Mouse (Mus musculus): ENCODE results near the gene Nelfb. TPM values are rescaled to one million over a fixed set of nuclear protein-coding genes. Genes with fewer than 3 reads are reported as not detected.

Gene Nelfb
- polyA plus RNA-seq, 1 experiment from 2014 or later = 126 TPM

- Histone ChIP-seq H3K4me2 (no peak overlapping the region), H3K4me1 (peaks cover 25% of the 10 kb centered on the region), H3K9me3 (no peaks in the 10 kb centered on the region), H3K27ac (no peak overlapping the region), H3K27me3 (replicated peaks) (no peaks in the 10 kb centered on the region), H3K36me3 (replicated peaks) (no peaks in the 10 kb centered on the region), H3K9ac (no peak overlapping the region), H3K4me3 (no peak overlapping the region)
- 72% methylated on average over 23 of the region's 23 CpGs for WGBS
- no peak for ATAC-seq (replicated peaks)
These were observed 2.1 kb upstream of the Nelfb start for GRCm38 (mm10) chr2:25213266-25213865.

- peaks cover 36% of the 10 kb centered on the region for H3K4me1 ChIP-seq
- peak overlapping the region; percentile 83 for H3K4me2 ChIP-seq
- H3K9ac ChIP-seq = peak overlapping the region; percentile 80
- ATAC-seq (replicated peaks) = peak; percentile 59
- H3K27me3 ChIP-seq (replicated peaks) = no peaks in the 10 kb centered on the region
- H3K4me3 ChIP-seq = peak overlapping the region; percentile 80
- no peaks in the 10 kb centered on the region; the same call in 1 of the 2 replicates for H3K36me3 ChIP-seq (replicated peaks)
- WGBS = under 1% methylated on average over 24 of the region's 24 CpGs
- H3K27ac ChIP-seq = peak overlapping the region; percentile 92
- no peaks in the 10 kb centered on the region for H3K9me3 ChIP-seq
These were observed 603 bp downstream of the Nelfb start for GRCm38 (mm10) chr2:25210686-25211085.

DNA sequence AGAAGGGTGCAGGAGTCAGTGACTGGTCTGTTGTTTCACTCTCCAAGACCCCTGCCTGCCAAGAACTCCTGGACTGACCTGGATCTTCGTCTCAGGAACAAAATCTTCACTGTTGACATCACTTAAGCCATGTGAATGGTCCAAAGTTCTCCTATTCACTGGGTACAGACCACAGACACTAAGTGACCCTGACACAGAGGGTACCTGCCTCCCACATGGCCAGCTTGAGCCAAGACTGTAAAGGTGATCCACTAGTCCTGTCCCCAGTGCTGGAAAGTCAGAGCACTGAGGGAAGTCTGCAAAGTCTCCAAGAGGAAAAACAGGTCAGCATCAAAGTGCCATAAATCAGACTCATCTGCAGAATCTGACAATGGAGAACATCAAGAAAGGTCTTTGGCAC, 3.7 kb downstream of the Nelfb start:
- Histone ChIP-seq H3K27ac (no peak overlapping the region), H3K36me3 (replicated peaks) (peaks cover 20% of the 10 kb centered on the region; the same call in 1 of the 2 replicates), H3K9ac (no peak overlapping the region), H3K4me3 (no peak overlapping the region), H3K4me2 (no peak overlapping the region), H3K4me1 (peaks cover 36% of the 10 kb centered on the region), H3K27me3 (replicated peaks) (no peaks in the 10 kb centered on the region), H3K9me3 (no peaks in the 10 kb centered on the region)
- no peak for ATAC-seq (replicated peaks)
- 78% methylated on average over 1 of the region's 1 CpGs for WGBS

- Histone ChIP-seq H3K27ac (no peak overlapping the region), H3K4me1 (peaks cover 14% of the 10 kb centered on the region), H3K9me3 (no peaks in the 10 kb centered on the region), H3K27me3 (replicated peaks) (no peaks in the 10 kb centered on the region), H3K9ac (no peak overlapping the region), H3K4me3 (no peak overlapping the region), H3K4me2 (no peak overlapping the region), H3K36me3 (replicated peaks) (peaks cover 48% of the 10 kb centered on the region)
- ATAC-seq (replicated peaks) = no peak
- 68% methylated on average over 4 of the region's 4 CpGs for WGBS
These were observed 7.6 kb downstream of the Nelfb start for GRCm38 (mm10) chr2:25203631-25204214.

DNA sequence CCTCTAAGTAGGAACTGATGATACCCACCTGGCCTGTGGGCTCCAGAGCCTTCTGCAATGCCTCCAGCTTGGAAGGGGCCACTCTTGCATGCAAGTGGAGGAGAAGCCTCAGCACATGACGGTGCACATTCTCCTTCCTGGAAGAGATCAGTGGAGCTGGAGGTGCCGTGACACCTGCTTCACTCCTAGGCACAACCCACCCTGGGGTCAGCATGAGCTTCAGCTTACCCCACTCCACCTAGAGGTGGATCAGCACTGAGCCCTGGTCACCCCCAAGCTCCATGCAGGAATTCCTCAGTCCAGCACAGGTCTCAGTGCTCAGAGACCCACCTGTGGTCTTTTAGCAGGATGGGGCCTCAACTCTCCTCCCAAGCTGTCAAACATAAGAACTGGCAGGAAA, 10.7 kb downstream of the Nelfb start:
- Histone ChIP-seq H3K4me1 (no peaks in the 10 kb centered on the region), H3K4me2 (no peak overlapping the region), H3K9me3 (no peaks in the 10 kb centered on the region), H3K4me3 (no peak overlapping the region), H3K36me3 (replicated peaks) (peaks cover 48% of the 10 kb centered on the region), H3K9ac (no peak overlapping the region), H3K27me3 (replicated peaks) (peaks cover 16% of the 10 kb centered on the region), H3K27ac (no peak overlapping the region)
- 98% methylated on average over 2 of the region's 2 CpGs for WGBS
- ATAC-seq (replicated peaks) = no peak

DNA sequence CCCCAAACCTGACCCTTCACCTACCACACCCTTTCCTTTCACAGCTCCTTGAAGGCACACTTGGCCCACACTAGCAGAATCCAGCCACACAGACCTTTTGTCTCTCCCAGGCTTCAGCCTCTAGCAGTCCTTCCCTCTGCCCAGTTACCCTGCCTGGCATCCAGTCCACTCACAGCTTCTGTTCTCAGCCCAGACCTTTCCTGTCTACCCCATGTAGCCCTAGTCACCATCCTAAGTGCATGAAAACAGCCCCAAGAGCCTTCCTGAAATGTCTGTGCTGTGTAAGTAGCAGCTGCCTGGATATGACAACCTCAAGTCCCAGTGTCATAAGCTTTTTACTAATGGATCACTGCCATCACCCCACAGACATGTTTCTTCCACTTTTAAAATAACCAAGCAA, 13.3 kb downstream of the Nelfb start:
- no peak overlapping the region for H3K4me2 ChIP-seq

DNA sequence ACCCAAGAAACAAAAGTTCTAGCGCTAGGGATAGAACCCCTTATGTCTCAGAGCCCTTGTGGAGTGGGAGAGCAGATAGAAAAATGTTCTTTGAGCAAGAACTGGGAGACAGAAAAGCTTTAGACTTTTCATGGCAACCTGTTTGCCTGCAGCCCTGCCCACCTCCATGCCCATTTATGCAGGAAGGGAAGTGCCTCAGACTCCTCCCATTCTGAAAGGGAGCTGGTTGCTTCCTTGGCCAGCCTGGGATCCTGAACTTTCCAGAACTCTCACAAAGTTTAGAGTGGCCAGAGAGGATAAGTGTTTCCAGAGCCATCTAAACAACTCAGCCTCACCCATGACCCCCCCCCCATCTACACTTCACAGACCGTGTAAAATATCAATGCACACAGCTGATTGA, 14.1 kb downstream of the Nelfb start:
- H3K9ac ChIP-seq = no peak overlapping the region
- 23% methylated on average over 2 of the region's 2 CpGs for WGBS
- H3K27me3 ChIP-seq (replicated peaks) = peaks cover 29% of the 10 kb centered on the region
- no peak for ATAC-seq (replicated peaks)
- no peak overlapping the region for H3K27ac ChIP-seq
- H3K4me2 ChIP-seq = no peak overlapping the region
- 0 out of 2 replicates have a peak, but pooled peaks cover 5% of the 10 kb centered on the region for H3K4me1 ChIP-seq
- H3K9me3 ChIP-seq = no peaks in the 10 kb centered on the region
- no peak overlapping the region for H3K4me3 ChIP-seq
- peaks cover 24% of the 10 kb centered on the region for H3K36me3 ChIP-seq (replicated peaks)

More for the DNA sequence above, 13.3 kb downstream of the Nelfb start:
- Histone ChIP-seq H3K27ac (no peak overlapping the region), H3K4me3 (no peak overlapping the region), H3K4me1 (0 out of 2 replicates have a peak, but pooled peaks cover 5% of the 10 kb centered on the region), H3K27me3 (replicated peaks) (peaks cover 29% of the 10 kb centered on the region), H3K9ac (no peak overlapping the region), H3K36me3 (replicated peaks) (peaks cover 31% of the 10 kb centered on the region), H3K9me3 (no peaks in the 10 kb centered on the region)
- ATAC-seq (replicated peaks) = no peak

DNA sequence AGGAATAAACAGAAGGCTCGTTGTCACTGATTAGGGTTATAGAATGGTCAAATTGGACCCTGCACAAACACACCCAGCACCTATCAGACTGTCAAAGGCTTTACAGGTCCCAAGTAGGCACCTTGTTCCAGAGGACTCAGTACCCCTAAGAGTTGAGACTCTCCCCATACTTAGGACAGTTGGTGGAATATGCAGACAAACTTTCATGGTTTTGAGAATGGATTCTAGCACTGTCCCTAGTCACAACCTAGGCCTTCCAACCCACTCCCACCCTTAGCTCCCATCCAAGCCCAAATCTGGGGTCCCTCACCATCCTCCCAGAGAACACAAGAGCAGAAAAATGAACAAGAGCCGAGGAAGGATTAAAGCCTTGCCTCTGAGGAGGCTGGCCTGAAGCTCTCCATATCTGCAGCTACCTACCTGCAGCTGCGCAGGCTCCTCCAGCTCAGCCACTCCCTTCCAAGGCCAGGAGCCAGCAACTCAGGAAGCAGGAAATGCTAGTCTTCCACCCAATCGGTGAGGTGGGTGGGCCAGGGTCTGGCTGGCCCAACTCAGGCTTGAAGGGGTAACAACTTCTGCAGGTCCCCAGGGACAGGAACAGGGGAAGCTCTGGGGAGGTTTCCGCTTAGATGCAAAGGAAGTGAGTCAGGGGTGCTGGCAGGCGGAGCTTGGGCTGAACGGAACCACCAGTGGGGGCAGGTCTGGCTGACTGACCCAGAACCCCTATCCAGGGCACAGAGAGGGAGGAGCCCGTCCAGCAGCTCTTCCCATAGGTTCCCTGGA, 14.9 kb downstream of the Nelfb start, which contains the start of gene Tor4a:
Gene Tor4a, minus strand, starts transcription at position 715 of the 783 bp plus-strand sequence.
- 0 out of 2 replicates have a peak, but pooled peaks cover 5% of the 10 kb centered on the region for H3K4me1 ChIP-seq
- H3K9ac ChIP-seq = no peak within 1 kb of the TSS
- H3K4me3 ChIP-seq = no peak within 1 kb of the TSS
- peaks cover 22% of the 10 kb centered on the region for H3K36me3 ChIP-seq (replicated peaks)
- no peak; the same call in 1 of the 2 replicates for ATAC-seq (replicated peaks)
- H3K27ac ChIP-seq = no peak within 1 kb of the TSS
- no peaks in the 10 kb centered on the region for H3K9me3 ChIP-seq
- WGBS = 13% methylated on average over 8 of the region's 8 CpGs
- H3K4me2 ChIP-seq = peak within 1 kb of the TSS; percentile 24; the same call in 1 of the 2 replicates
- peaks cover 29% of the 10 kb centered on the region for H3K27me3 ChIP-seq (replicated peaks)

DNA sequence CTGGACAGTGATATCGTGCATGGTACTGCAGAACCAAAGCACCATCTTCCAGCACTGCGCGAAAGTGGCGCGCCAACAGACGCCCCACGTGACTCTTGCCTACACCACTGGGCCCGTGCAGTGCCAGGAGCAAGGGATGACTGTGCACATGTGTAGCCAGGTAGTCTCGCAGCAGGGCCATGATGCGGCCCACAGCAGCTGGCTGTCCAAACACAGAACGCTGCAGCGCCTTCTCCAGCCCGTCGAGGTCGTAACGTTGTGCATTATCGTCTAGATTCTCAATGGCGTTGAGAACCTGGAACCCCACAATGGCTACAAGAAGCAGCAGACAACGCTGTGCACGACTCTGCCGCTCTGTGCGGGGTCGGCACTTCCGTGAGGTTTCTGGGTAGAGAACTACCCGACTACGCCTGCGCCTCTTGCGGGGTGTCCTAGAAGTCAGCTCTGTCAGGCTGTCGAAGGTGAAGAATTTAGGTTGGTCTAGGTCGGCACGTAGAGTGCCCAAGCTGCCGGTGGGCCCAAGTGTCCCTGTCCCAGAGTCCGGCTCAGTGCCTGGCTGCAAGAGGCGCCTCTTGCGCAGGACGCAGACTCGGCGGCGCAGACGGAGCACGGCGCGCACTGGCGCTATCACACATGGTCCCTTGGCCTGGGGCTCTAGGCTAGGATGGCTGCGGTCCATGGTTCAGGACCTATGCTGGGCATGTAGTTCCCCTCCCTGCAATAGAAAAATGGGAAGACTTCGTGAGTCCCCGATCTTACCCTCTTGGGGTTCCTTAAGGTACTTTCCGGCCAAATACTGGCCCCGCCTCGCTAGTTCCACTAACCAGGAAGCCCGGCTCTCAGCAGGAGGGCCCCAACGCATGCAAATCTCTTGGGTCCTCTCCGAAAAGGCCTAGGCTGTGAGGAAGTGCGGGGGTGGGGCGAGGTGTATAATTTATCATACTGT, 15.8 kb downstream of the Nelfb start:
- Histone ChIP-seq H3K9me3 (no peaks in the 10 kb centered on the region), H3K27me3 (replicated peaks) (peaks cover 29% of the 10 kb centered on the region), H3K36me3 (replicated peaks) (peaks cover 13% of the 10 kb centered on the region), H3K27ac (no peak overlapping the region), H3K4me3 (no peak overlapping the region), H3K4me1 (0 out of 2 replicates have a peak, but pooled peaks cover 5% of the 10 kb centered on the region), H3K4me2 (peak overlapping the region; percentile 24; the same call in 1 of the 2 replicates), H3K9ac (no peak overlapping the region)
- 19% methylated on average over 55 of the region's 55 CpGs for WGBS
- ATAC-seq (replicated peaks) = no peak

- no peak overlapping the region for H3K4me3 ChIP-seq
- no peak for ATAC-seq (replicated peaks)
- H3K4me1 ChIP-seq = 0 out of 2 replicates have a peak, but pooled peaks cover 5% of the 10 kb centered on the region
- peaks cover 4% of the 10 kb centered on the region for H3K36me3 ChIP-seq (replicated peaks)
- no peak overlapping the region for H3K27ac ChIP-seq
- peaks cover 29% of the 10 kb centered on the region for H3K27me3 ChIP-seq (replicated peaks)
- H3K9me3 ChIP-seq = no peaks in the 10 kb centered on the region
- no peak overlapping the region for H3K4me2 ChIP-seq
- H3K9ac ChIP-seq = no peak overlapping the region
- WGBS = 87% methylated on average over 17 of the region's 17 CpGs
These were observed 16.7 kb downstream of the Nelfb start for GRCm38 (mm10) chr2:25194486-25195171.

- H3K36me3 ChIP-seq (replicated peaks) = peaks cover 2% of the 10 kb centered on the region; the same call in 1 of the 2 replicates
- no peak overlapping the region for H3K4me3 ChIP-seq
- no peak for ATAC-seq (replicated peaks)
- H3K4me2 ChIP-seq = no peak overlapping the region
- WGBS = 76% methylated on average over 5 of the region's 5 CpGs
- no peak overlapping the region for H3K27ac ChIP-seq
- no peak overlapping the region for H3K9ac ChIP-seq
- H3K27me3 ChIP-seq (replicated peaks) = peaks cover 29% of the 10 kb centered on the region
- H3K4me1 ChIP-seq = 0 out of 2 replicates have a peak, but pooled peaks cover 5% of the 10 kb centered on the region
- no peaks in the 10 kb centered on the region for H3K9me3 ChIP-seq
These were observed 17.3 kb downstream of the Nelfb start for GRCm38 (mm10) chr2:25194006-25194405.
